Mouse (Mus musculus) limb, embryonic 10.5 days (tissue): ENCODE measurements around the gene Gm9736. TPM values are rescaled to one million over a fixed set of nuclear protein-coding genes. Genes with fewer than 3 reads are reported as not detected.
"Not testable (repeated sequence)": the region's sequence is repeated elsewhere in the genome, so short reads cannot be mapped to it uniquely, and the experiment has no call there.

Experiments
- DNase-seq: peaks from one replicate; pipeline ENCODE4 v3.0.0-alpha.2; 2017; ENCODE audit warnings: low spot score
- H3K27ac ChIP-seq: fragments of 300-500 bp; sonication (generic); 2 replicates; pipeline ENCODE4 v1.5.1; 2016; ENCODE audit warnings: mild to moderate bottlenecking
- H3K27me3 ChIP-seq: fragments of 300-500 bp; sonication (generic); 2 replicates; pipeline ENCODE4 v1.6.1; 2016; ENCODE audit warnings: low read depth, mild to moderate bottlenecking; ENCODE audit not compliant: poor library complexity, severe bottlenecking
- H3K36me3 ChIP-seq: fragments of 300-500 bp; sonication (generic); 2 replicates; pipeline ENCODE4 v1.6.1; 2016; ENCODE audit warnings: mild to moderate bottlenecking, moderate library complexity
- H3K4me1 ChIP-seq: fragments of 300-500 bp; sonication (generic); 2 replicates; pipeline ENCODE4 v1.6.1; 2016
- H3K4me3 ChIP-seq: fragments of 300-500 bp; sonication (generic); 2 replicates; pipeline ENCODE4 v1.5.1; 2016; ENCODE audit warnings: mild to moderate bottlenecking, moderate library complexity
- H3K9me3 ChIP-seq: fragments of 300-500 bp; sonication (generic); replicated peaks from 2 replicates; pipeline ENCODE4 v1.6.1; 2016; ENCODE audit warnings: mild to moderate bottlenecking
- WGBS: fragments of 180-500 bp; shearing (Covaris S2); methylation state at CpG from one replicate; pipeline ENCODE4 v1.1.7; 2016; 5-methylcytosine and 5-hydroxymethylcytosine counted together
- polyA plus RNA-seq: library from polyadenylated mRNA; unstranded; fragments of >200 nt; fragmentation: Nextera tagmentation; extraction: Ambion mirVana; gene quantifications from 2 replicates; pipeline ENCODE4 v1.2.1, GENCODE M21; 2016

Gene Gm9736
- polyA plus RNA-seq, 1 experiment from 2014 or later = not detected

- not testable (repeated sequence) for H3K36me3 ChIP-seq, H3K4me1 ChIP-seq, H3K4me3 ChIP-seq, DNase-seq, H3K27me3 ChIP-seq, H3K27ac ChIP-seq, H3K9me3 ChIP-seq
- WGBS = 100% methylated on average over 1 of the region's 1 CpGs
These were observed 8.4 kb upstream of the Gm9736 start, which contains the start of gene Gm3233 for GRCm38 (mm10) chr10:77759582-77759981. Gene Gm3233 (minus strand): TSS chr10:77759682.

DNA sequence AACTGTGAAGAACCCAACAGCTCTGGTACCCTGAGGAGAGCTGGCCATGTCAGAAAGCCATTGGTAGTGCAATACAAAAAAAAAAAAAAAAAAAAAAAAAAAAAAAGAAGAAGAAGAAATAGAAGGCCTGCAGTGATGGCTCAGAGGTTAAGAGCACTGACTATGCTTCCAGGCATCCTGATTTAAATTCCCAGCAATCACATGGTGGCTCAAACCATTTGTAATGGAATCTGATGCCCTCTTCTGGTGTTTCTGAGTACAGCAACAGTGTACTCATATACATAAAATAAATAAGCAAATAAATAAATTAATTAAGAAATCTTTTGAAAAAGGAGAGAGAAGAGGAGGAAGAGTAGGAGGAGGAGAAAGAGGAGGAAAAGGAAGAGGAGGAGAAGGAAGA is 2.3 kb upstream of the Gm9736 start:
- Histone ChIP-seq H3K9me3 (no peaks in the 10 kb centered on the region), H3K36me3 (no peaks in the 10 kb centered on the region), H3K4me1 (peaks cover 26% of the 10 kb centered on the region), H3K27me3 (no peaks in the 10 kb centered on the region), H3K27ac (no peak overlapping the region), H3K4me3 (no peak overlapping the region)
- DNase-seq = no peak

GRCm38 (mm10) chr10:77752312-77752711 is 1.2 kb upstream of the Gm9736 start:
- 67% methylated on average over 3 of the region's 3 CpGs for WGBS
- H3K4me1 ChIP-seq = peaks cover 26% of the 10 kb centered on the region
- not testable (repeated sequence) for H3K36me3 ChIP-seq, H3K9me3 ChIP-seq, DNase-seq, H3K27me3 ChIP-seq, H3K27ac ChIP-seq, H3K4me3 ChIP-seq

- WGBS = 82% methylated on average over 1 of the region's 1 CpGs
- H3K36me3 ChIP-seq, H3K9me3 ChIP-seq, DNase-seq, H3K4me3 ChIP-seq, H3K27me3 ChIP-seq: not testable (repeated sequence)
- Histone ChIP-seq H3K4me1 (peaks cover 26% of the 10 kb centered on the region), H3K27ac (peak overlapping the region; percentile 46; the same call in 1 of the 2 replicates)
These were observed 468 bp downstream of the Gm9736 start for GRCm38 (mm10) chr10:77750686-77751085.

DNA sequence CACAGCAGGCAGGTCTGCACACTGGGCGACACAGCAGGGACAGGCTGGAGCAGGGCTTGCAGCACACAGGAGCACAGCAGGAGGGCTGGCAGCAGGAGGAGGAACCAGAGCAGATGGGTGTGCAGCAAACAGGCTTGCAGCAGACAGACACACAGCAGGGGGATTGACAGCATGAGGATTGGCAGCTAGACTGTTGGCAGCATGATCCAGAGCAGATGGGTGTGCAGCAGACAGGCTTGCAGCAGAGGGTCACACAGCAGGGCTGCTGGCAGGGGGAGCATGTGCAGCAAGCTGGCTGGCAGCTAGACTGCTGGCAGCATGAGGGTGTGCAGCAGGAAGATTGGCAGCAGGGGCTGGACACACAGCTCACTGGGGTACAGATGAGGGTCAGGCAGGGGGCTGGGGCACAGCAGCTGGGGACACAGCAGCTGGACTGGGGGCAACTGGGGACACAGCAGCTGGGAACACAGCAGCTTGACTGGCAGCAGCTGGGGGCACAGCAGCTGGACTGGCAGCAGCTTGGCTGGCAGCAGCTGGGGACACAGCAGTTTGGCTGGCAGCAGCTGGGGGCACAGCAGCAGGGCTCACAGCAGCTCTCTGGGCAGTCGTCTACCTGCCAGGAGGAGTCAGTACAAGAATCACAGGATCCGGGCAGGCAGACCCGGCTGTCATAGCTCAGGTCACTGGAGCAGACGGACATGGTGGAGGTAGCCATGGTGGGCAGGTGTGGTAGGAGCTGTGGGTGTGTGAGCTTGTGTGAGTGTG is 9.0 kb downstream of the Gm9736 start, which contains the start of gene Gm18596:
Gene Gm18596 (minus strand): TSS at position 715 of the 765 bp plus-strand sequence.
- H3K36me3 ChIP-seq, H3K9me3 ChIP-seq, H3K27me3 ChIP-seq, H3K4me3 ChIP-seq, DNase-seq: not testable (repeated sequence)
- WGBS = 49% methylated on average over 5 of the region's 5 CpGs
- Histone ChIP-seq H3K4me1 (peaks cover 35% of the 10 kb centered on the region), H3K27ac (peak within 1 kb of the TSS; percentile 59; the same call in 1 of the 2 replicates)

DNA sequence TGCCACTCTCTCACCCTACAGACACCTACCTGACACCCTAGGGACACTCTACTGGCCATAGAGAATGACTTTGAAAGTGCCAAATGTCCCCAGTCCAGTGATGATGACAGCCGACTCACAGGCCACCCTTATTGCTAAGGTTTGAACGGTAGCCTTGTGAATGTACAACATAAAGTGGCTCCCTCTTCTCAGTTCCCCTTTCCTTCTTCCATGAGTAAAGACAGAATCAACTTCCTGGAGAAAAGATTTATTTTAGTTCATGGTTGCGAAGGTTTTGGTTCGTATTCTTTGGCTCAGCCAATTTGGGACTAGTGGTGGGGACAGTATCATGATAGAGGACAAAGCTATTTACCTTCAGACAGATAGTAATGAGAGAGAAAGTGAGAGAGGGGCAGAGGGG is 12.2 kb downstream of the Gm9736 start:
- 88% methylated on average over 4 of the region's 4 CpGs for WGBS
- H3K9me3 ChIP-seq = no peaks in the 10 kb centered on the region
- H3K27me3 ChIP-seq = no peaks in the 10 kb centered on the region
- H3K27ac ChIP-seq = no peak overlapping the region
- H3K36me3 ChIP-seq = no peaks in the 10 kb centered on the region
- DNase-seq = no peak
- H3K4me1 ChIP-seq = peaks cover 38% of the 10 kb centered on the region
- H3K4me3 ChIP-seq = no peak overlapping the region

DNA sequence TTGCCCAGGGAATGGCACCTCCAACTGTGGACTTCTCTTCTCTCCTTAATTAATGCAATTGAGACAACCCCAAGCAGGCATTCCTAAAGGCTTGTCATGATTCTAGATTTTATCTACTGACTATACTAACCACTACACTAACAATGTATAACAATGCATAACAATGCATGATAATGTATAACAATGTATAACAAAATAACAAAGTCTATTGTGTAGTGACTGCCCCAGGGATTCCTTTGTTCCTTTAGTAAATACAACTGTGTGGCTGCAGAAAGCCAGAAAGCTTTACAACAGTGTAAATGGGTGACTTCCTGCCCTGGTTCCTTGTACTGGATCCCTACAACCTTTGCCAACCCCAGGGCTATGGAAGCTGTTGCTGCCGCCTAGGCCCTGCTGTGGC is 15.2 kb downstream of the Gm9736 start:
- Histone ChIP-seq H3K27me3 (no peaks in the 10 kb centered on the region), H3K36me3 (no peaks in the 10 kb centered on the region), H3K4me1 (peaks cover 14% of the 10 kb centered on the region), H3K27ac (no peak overlapping the region), H3K4me3 (no peak overlapping the region), H3K9me3 (no peaks in the 10 kb centered on the region)
- 100% methylated on average over 1 of the region's 1 CpGs for WGBS
- no peak for DNase-seq

GRCm38 (mm10) chr10:77729241-77729640 is 21.9 kb downstream of the Gm9736 start:
- peak; percentile 47 for DNase-seq
- H3K36me3 ChIP-seq = no peaks in the 10 kb centered on the region
- H3K4me1 ChIP-seq = no peaks in the 10 kb centered on the region
- H3K4me3 ChIP-seq = no peak overlapping the region
- 59% methylated on average over 4 of the region's 4 CpGs for WGBS
- no peak overlapping the region for H3K27ac ChIP-seq
- H3K27me3 ChIP-seq = no peaks in the 10 kb centered on the region
- no peaks in the 10 kb centered on the region for H3K9me3 ChIP-seq

- H3K4me1 ChIP-seq = no peaks in the 10 kb centered on the region
- H3K9me3 ChIP-seq = no peaks in the 10 kb centered on the region
- H3K4me3 ChIP-seq = no peak overlapping the region
- no peak overlapping the region for H3K27ac ChIP-seq
- WGBS = 59% methylated on average over 4 of the region's 4 CpGs
- no peaks in the 10 kb centered on the region for H3K36me3 ChIP-seq
- H3K27me3 ChIP-seq = no peaks in the 10 kb centered on the region
- no peak for DNase-seq
These were observed 22.9 kb downstream of the Gm9736 start for GRCm38 (mm10) chr10:77728280-77728679.

DNA sequence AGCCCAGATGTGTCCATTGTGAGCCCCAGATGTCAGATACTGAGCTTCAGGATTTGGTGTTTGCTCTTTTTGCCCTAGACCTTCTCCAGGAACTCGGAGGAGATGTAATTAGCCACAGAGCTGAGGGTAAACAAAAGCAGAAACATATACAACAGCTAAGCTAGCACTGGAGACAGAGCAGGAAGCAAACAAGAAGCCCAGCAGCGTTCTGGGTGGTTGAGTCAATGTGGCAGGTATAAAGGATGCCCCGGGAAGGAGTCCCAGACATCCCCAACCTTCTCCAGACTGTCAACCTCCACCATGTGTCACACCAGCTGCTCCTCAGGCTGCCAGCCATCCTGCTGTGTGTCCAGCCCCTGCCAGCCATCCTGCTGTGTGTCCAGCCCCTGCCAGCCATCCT is 25.0 kb downstream of the Gm9736 start, which contains the start of gene Gm10100:
Gene Gm10100 (plus strand): TSS at position 301 of the 400 bp plus-strand sequence.
- WGBS = 36% methylated on average over 3 of the region's 3 CpGs
- Histone ChIP-seq H3K9me3 (no peaks in the 10 kb centered on the region), H3K27ac (no peak within 1 kb of the TSS), H3K4me1 (no peaks in the 10 kb centered on the region), H3K4me3 (no peak within 1 kb of the TSS), H3K27me3 (no peaks in the 10 kb centered on the region), H3K36me3 (no peaks in the 10 kb centered on the region)
- DNase-seq = no peak

DNA sequence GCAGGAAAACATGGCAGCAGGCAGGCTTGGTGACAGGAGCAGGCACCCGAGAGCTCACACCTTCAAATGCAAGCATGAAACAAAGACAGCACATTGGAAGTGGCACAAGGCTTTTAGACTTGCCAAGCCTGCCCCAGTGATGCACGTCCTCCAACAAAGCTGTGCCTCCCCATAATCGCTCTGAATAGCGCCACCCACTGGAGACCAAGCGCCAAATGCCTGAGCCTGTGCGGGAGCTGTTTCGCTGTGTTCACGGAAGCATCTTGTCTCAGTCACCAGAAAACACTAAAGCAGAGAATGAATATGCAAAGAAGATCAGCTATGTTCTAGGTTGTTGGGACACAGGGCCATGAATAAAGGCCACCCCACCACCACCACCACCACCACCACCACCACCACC is 26.3 kb downstream of the Gm9736 start:
- 78% methylated on average over 8 of the region's 8 CpGs for WGBS
- Histone ChIP-seq H3K36me3 (no peaks in the 10 kb centered on the region), H3K4me3 (no peak overlapping the region), H3K27me3 (no peaks in the 10 kb centered on the region), H3K27ac (no peak overlapping the region), H3K9me3 (no peaks in the 10 kb centered on the region), H3K4me1 (no peaks in the 10 kb centered on the region)
- DNase-seq = no peak

DNA sequence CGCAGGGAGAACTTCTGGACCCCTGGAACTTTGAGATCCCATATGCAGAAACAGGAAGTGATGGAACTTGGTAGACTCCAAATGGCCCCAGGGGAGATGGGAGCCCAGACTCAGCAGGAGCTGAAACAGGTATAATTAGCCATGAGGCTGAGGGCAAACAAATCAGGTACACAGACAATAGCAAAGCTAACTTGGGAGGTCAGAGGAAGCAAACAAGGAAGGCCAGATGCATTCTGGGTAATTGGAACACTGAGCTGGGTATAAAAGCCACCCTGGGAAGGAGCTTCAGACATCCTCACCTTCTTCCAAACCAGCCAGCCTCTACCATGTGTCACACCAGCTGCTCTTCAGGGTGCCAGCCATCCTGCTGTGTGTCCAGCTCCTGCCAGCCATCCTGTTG is 30.9 kb downstream of the Gm9736 start, which contains the start of gene Krtap12-1:
Gene Krtap12-1 (plus strand): TSS at position 301 of the 400 bp plus-strand sequence.
- H3K4me1 ChIP-seq, H3K27me3 ChIP-seq, H3K9me3 ChIP-seq: not testable (repeated sequence)

GRCm38 (mm10) chr10:77715507-77715906 is 35.6 kb downstream of the Gm9736 start, which contains the start of gene Gm10142:
Gene Gm10142 (plus strand): TSS chr10:77715807.
- Histone ChIP-seq H3K36me3 (no peaks in the 10 kb centered on the region), H3K9me3 (no peaks in the 10 kb centered on the region), H3K27me3 (no peaks in the 10 kb centered on the region), H3K27ac (no peak within 1 kb of the TSS), H3K4me3 (no peak within 1 kb of the TSS), H3K4me1 (0 out of 2 replicates have a peak, but pooled peaks cover 2% of the 10 kb centered on the region)
- DNase-seq = no peak
- 85% methylated on average over 1 of the region's 1 CpGs for WGBS

More for the DNA sequence above, 30.9 kb downstream of the Gm9736 start, which contains the start of gene Krtap12-1:
- WGBS = 83% methylated on average over 1 of the region's 1 CpGs
- DNase-seq, H3K27ac ChIP-seq, H3K4me3 ChIP-seq, H3K36me3 ChIP-seq: not testable (repeated sequence)
